Mouse (Mus musculus) megakaryocyte-erythroid progenitor cell, adult 5-6 weeks (primary cell): ENCODE data around the gene Rasl11a. TPM values are rescaled to one million over a fixed set of nuclear protein-coding genes. Genes with fewer than 3 reads are reported as not detected.

Experiments
- ATAC-seq: replicated peaks from 2 replicates; pipeline ENCODE4 v1.8.0; 2016; ENCODE audit warnings: mild to moderate bottlenecking, inconsistent platforms; ENCODE audit not compliant: severe bottlenecking, poor library complexity, low FRiP score, low TSS enrichment
- total RNA-seq, 2 experiments: library from RNA; stranded (forward) in 1 of 2; stranded (reverse) in 1 of 2; fragments of 200-1000, 215-1000 nt in 1 of 2; fragments of >200 nt in 1 of 2; fragmentation: Nextera tagmentation in 1 of 2; gene quantifications; 2 replicates each; pipeline ENCODE4 v1.2.3; 2014 to 2017

Rasl11a gene
- total RNA-seq (2014; fragmentation: Nextera tagmentation): not detected in 2 replicates
- 3.7 TPM in 1 of 2 replicates, not detected in the other for total RNA-seq (2017)

DNA sequence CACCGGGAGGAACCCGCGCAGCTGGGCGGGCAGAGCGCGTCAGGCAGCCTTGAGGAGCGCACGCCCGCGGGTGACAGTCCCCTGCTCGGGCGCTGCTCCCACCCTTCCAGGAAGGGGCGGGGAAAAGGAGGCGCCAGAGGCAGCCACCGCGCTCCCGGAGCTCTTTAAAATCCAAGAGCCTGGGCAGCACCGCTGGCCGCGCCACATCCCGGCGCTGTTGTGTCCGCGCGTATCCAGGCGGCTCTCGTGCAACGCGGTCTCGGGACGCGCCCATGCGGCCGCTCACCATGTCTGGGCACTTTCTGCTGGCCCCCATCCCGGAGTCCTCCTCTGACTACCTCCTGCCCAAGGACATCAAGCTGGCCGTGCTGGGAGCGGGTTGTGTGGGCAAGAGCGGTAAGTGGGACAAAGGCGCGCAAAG, at the start of gene Rasl11a:
Gene Rasl11a (plus strand): TSS at position 127 of the 421 bp plus-strand sequence.
- peak; percentile 84 for ATAC-seq

DNA sequence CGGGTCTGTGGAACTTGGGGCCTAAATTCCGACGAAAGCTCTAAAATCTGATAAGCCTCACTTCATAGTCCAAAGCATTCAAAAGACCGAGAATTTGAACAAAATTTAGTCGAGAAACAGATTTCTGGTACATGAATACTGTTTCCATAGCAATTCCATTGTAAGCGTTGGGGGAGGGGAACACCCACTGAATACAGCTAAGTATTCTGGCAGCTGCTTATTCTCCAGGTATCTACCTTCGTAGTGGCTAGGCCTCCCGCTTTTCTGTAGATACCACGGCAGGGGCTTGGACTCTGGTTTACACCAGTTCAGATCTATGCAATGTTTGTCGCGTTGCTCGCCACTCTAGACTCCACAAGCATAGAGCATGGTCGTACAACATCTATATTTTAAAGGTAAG, 49.1 kb upstream of the Rasl11a start:
- no peak for ATAC-seq

DNA sequence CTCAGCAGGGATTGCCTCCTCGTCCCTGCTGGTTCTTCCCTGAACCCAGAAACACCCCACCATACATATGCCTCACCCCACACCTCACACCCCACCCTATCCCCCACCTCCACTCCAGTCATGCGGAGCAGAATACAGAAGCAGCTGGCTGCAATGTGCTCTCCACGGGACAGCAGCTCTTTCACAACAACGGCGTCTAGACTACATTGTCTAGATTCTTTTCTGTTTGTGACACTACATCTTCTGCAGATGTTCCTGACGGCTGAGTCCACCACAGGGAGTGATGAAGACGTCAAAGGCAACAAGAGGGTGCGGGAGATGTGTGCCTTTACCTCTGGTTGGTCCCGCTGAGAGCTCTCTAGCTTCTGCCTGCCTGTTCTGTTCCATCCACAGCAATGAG, 46.8 kb upstream of the Rasl11a start:
- ATAC-seq: no peak

DNA sequence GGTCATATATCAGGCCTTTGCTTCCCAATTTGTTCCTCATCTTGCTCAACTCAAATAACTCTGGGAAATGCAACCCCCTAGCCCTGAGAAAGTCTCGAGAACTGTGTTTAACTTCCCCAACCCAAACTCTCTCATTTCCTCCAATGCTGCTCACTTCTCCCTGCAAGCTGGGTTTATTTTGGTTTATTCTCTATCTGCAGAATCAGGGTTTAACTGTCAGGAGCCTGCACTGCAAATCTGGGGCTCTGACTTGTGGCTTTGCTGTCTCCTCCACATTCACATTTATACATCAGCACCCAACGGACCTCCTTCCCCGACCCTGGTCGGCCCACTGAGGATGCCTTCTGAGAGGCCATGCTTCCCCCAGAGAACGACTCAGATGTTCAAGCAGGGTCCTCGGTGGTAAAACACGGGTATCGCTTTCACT, 38.9 kb upstream of the Rasl11a start:
- ATAC-seq: no peak

DNA sequence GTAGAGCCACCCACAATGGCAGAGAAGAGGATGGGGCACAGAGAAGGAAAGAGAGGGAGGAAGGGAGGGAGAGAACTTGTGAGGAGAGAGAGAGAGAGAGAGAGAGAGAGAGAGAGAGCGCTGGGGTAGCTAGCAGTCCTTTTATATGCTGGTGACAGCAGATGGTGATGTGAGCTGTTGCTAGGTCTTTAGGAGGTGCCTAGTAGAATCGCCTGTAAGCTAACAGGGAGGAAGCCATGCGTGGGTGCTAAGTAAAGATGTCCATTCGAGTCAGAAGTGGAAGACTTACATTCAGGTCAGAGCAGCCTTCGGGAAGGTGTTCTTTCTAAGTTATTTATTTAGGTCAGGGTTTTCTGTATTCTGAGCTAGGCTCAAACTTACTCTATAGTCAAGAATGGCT, 34.9 kb upstream of the Rasl11a start:
- ATAC-seq: no peak

DNA sequence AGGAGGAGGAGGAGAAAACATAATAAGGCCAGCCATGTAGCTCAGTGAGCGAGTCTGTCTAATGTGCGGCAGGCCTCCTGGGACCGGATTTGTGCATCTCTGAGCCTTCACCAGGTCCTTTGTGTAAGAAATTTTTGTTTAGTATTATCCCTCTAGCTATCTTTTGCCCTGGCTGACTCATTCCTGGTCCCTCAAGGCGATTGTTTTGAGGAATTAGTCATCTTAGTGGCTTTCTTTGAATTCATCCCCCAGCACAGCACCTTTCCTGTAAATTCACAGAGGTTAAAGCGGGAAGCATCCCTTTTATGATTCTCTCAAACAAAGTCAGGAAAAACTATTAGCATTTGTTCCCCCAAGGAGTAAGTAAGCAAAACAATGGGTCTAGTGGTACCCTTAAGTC, 32.0 kb upstream of the Rasl11a start:
- no peak for ATAC-seq

DNA sequence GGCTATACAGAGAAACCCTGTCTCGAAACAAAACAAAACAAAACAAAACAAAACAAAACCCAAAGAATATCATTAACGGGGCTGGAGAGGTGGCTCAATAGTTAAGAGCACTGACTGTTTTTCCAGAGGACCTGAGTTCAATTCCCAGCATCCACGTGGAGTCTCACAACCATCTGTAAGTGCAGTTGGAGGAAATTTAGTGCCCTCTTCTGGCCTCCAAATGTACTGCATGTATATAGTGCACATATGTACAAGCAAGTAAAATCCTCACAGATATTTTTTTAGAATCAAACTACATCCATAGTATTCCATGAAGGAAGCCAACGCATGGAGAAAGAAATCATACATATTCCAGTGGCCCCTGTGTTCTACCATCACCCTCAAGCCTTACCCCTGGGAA, 31.4 kb upstream of the Rasl11a start:
- no peak for ATAC-seq

DNA sequence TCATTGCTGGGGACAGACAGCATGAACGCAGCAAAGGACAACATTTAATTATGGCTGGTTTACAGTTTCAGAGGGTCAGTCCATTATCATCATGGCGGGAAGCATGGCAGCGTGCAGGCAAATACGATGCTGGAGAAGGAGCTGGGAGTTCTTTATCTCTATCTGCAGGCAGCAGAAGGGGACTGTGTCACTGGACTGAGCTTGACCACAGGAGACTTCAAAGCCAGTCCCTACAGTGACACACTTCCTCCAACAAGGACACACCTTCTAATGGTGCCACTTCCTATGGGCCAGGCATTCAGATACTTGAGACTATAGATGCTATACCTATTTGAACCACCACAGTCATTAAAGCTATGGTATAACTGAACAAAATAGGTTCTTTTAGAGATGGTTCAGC, 29.5 kb upstream of the Rasl11a start:
- ATAC-seq: no peak

DNA sequence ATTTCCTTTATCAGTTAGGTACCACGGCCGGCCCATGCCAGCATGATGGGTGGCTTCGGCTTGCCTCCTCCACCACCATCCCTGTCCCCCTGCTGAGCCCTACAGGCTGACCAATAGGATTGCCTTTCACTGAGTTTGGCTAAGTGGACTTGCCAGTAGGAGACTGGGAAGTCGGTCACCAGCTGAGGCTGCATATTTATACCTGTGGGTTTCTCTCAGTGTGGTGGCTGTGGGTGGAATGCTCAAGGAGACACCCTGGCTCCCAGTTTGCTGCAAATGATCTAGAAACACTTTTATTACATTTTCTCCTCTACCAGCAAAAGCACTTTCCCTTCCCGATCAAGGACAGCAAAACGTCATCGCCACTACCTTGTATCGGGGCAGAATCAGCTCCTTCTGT, 27.3 kb upstream of the Rasl11a start:
- ATAC-seq: no peak

DNA sequence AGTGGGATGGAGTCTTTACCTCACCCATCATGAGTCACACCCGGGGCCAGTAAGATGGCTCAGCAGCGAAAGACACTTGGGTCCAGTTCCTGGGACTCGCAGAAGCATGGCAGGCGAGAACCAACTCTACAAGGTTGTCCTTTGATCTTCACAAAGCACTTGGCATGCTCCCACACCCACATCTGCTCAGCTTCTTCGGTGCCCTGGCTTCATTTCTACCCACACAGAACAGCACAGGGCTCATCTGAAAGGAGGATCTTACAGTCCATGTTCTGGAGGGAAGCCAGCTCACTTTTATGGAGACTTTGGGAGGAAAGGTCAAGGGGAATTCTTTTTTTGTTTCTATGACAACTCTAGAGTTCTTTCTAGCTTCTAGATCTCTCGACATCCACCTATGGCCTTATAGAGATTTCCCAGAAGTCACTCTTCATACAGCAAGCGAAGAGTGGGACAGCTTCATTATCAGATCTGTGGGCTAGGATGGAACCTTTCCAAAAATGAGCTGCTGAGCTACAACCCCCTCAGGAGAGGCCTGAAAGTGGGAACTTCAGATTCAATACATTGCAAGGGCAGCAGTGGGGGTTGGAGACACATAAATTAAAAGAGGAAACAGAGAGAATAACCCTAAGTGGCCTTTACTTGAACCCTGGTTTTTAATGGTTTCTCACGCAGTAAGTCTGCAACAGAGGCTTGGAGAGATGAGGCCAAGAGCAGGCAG, 25.8 kb upstream of the Rasl11a start:
- ATAC-seq: peak; percentile 54; the same call in 1 of the 2 replicates

DNA sequence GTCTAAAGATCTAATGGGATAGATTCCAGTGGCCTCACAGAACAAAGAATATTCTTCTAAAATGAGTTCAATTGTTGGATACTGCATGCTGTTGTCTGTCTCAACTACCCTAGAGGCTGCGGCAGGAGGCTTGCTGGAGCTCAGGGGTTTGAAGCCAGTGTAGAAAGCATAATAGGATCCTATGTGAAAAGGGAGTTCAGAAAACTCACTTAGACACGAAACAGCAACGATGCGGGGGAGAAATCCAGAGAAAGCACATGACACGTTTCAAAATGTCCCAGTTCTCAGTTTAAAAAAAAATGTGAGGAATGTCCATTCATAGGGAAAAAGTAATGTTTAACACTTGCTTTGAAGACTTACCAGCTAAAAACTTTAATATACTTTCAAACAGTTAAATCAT, 21.9 kb upstream of the Rasl11a start:
- no peak for ATAC-seq

DNA sequence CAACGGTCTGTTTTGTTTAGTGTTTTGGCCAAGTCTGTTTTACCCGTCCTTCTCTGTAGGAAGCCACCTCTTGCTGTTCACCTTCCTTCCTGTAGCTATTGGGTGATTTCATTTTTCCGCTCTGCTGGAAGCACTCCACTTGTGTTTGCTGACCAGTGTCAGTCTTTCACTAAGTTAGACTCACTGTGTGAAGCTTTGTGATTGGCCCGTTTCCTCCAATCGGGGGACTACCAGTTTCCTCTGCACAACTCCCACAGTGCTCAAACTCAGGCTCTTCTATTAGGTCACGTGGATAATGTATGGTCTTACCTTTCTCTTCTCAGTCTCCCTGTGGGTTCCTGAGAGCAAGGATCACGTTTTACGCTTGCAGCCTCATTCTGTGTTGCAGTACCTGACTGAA, 15.3 kb upstream of the Rasl11a start:
- peak; percentile 76 for ATAC-seq

DNA sequence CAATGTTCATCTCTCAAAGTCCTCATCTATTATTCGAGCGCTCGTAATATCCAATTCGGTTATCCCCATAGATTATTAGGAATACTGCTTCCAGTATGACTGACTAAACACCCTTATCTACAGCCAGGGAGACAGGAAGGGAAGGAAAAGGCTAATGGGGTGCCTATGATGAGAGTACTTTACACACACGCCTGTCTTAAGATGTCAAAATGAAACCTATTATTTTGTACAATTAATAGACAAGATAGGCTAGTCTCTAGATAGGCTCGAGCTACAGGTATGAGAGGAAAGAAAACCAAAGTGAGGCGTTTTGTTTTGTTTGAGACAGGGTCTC, 12.5 kb upstream of the Rasl11a start:
- ATAC-seq: no peak

DNA sequence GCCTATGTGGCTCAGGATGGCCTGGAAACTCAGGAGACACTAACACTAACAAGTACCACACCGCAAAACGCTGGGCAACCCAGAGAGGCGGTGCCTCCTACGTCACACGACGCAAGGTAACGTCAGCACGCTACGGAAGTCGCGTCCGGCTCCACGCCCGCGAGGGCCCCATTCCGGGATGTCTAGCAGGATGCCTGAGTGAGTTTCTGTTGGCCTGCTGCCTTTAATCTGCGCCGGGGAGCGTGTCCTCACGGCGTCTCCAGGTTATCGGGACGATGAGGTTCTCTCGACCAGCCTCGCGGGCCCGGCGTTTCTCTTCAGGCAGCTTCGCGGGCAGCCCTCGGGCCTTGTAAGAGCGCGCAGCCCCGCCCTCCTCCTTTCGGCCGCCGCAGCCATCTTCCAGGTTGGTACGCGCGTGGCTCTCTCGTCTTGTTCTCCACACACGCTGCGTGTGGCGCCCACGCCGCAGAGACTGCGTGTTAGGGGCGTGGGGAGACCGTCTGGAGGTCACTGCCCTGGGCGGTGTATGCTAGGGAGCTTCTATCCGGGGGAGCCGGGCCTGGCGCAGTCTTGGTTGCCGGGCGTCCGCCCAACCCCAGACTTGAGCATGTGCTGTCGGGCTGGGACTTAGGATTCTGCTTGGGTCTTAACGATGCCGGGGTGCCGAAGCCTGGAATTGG, 12.0 kb upstream of the Rasl11a start, which contains the start of gene Rpl21:
Gene Rpl21 (plus strand): TSS at position 122 of the 680 bp plus-strand sequence.
- ATAC-seq: peak; percentile 84

DNA sequence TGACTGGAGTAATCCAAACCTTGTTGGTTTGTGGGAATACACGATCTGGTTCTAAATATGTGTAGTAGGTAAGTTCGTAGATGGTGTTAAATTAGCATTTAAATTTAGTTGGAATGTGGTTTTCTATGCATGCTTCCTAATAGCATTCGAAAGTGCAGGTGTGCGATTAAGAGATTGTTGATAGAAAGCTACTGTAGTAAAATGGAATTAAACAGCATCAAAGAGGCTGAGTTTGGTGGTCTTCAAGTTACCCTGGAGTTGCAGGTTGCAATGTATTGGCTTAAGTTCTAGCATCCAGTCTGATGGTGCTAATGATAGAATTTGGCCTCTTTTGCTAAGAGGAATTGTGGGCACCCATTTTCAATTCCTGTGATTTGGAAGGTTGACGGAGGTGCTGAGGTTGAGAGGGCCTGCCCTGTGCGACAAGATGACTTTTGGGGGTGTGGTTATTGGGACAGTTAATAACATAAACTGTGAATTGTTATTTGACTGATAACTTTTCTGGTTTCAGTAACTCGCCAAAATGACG, 11.1 kb upstream of the Rasl11a start:
- ATAC-seq: no peak

DNA sequence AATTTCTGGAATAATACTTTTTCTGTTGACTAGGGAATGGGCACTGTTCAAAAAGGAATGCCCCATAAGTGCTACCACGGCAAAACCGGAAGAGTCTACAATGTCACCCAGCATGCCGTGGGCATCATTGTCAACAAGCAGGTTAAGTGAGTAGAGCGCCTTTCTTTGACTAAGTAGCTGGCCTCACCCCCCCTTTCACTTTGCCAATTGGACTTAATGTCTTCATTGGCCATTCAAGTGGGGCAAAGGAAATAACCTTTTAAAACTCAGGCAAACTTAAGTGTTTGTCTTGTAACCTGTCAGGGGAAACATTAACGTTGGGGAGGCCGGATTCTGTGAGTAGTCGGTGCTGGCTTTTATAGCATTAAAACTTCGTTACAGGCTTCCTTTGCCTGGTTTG, 9.9 kb upstream of the Rasl11a start:
- no peak for ATAC-seq

DNA sequence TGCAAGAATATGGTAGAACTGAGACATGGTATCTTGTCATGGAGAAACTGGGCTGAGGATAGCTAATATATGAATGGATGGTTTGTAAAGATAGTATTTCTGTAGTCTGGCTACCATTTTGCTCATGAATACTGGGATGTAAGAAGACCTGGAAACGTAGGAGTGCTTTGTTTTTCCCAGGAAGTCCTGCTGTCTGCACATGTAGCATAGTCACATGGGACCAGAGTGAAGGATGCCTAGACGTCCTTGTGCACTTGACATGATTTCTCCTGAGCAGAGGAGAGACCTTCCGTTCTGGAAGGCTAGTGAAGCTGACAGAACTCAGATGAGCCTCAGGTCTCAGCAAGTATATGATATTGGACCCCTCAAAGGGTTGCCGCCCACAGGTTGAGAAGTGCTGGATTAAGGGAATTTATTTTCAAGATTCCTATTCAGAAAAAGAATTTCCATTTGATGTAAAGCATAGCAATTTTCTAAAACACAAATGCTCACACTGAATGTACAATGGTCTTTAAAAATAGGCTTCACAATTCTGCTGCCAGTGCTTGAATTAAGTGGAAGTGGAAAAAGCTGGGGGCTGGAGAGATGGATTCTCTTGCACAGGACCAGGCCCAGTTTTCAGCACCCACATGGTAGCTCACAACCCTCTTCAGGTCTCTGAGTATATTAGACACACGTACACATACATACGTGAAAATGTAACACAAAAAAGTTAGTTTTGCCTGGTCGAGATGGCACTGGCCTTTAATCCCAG, 6.7 kb upstream of the Rasl11a start:
- no peak for ATAC-seq

DNA sequence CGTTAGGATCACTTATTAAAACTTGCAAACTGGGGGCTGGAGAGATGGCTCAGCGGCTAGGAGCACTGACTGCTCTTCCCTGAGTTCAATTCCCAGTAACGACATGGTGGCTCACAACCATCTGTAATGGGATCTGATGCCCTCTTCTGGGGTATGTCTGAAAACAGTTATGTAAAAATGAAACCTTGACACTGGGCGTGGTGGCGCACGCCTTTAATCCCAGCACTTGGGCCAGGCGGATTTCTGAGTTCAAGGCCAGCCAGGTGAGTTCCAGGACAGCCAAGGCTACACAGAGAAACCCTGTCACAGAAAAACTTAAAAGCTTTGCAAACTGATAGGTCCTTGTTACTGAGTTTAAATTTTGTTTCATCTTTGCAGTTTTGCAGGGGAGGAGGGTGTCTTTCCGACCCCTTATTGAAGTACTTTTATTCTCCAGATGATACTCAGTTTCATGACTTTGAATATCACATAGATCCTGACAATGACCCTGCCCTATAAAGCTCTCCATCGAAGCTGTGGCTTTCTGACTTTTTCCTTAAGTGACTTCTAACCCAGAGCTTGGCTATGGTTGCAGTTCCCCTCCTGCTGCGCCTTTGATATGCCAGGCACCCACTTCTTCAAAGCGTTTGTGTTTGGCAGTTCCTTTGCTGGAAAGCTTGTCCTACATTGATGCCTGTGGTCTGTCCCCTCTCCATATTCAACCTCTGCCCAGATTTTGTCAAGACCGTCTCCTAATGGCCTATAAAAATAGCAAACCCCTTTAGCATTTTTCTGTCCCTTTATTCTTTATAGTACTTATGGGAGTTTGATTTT, 5.8 kb upstream of the Rasl11a start:
- ATAC-seq: no peak

DNA sequence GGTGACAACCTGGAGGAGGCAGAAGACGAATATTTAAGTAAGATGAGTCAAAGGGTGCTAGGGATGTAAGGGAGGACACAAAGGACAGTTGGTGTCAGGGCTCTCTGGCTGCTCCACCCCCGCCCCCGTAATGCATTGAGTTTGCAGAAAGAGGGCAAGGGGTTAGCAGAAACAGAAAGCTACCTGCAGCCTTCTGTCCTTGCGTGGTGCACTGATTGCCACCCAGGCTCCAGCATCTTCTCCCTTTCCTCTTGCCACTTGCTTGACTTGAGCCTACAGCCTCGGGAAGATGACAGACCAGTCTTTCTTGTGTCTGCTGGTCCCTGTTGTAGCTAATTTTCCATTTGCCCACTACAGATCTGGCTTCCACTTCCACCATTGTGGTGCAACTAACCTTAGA, 5.1 kb upstream of the Rasl11a start:
- ATAC-seq: no peak
